Mouse (Mus musculus) mesoderm, embryonic 11.5 days (tissue): ENCODE results near the gene Odf3.

Experiments
- DNase-seq: peaks from one replicate; pipeline ENCODE4 v3.0.0-alpha.2; 2012; ENCODE audit warnings: low read depth, low spot score

The Odf3 gene

GRCm38 (mm10) chr7:140847755-140848580 is at the start of gene Odf3:
Gene Odf3, plus strand, starts transcription at chr7:140847805.
- DNase-seq, result no peak

GRCm38 (mm10) chr7:140798212-140798611 is 49.4 kb upstream of the Odf3 start:
- DNase-seq, result no peak

GRCm38 (mm10) chr7:140802629-140803028 is 45.0 kb upstream of the Odf3 start:
- DNase-seq, result peak; percentile 4

DNA sequence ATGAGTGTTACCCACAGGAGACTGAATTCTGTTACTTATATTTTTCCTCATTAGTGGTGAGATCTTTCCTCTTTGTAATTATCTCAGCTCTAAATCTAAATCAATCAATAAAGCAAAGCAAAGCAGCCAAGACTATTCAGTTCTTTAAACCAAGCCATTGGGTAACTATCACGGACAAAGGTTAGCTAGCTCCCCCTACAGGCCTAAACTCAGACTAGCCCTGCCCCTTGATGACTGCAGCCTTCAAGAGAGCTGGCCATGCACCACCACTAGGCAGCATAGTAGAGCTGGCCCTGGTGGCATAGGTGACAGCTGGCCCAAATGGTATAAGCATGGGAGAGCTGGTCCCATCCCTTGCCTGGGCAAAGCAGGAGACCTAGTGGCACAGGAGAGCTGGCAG is 41.9 kb upstream of the Odf3 start:
- DNase-seq, result peak; percentile 24

DNA sequence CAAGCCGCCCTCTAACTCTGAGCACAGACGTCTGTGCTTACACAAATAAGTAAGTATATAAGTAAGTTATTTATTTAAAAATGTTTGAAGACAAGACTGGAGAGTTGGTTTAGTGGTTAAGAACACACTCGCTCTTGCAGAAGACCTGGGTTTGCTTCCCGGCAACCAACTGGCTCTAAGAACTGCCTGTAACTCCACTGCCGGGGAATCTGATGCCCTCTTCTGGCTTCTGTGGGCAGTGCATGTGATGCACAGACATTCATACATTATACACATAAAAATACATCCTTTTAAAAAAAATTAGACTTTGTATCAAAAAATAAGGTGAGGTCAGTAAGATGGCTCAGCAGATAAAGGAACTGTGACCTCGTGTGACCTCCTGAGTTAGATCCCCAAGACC is 37.1 kb upstream of the Odf3 start:
- no peak for DNase-seq

DNA sequence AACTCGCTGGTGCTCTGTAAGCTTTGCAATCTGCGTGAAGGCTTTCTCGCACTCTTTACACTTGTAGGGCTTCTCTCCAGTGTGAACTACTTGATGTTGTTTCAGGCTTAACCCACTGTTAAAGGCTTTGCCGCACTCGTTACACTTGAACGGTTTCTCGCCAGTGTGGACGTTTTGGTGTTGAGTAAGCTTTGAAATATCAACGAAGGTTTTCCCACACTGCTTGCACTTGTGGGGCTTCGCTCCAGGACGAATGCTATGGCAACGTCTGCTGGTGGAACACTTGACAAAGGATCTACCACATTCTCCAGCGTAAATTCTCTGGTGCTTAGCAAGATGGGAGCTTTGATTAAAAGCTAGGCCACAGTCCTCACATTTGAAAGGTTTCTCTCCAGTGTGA is 35.9 kb upstream of the Odf3 start:
- no peak for DNase-seq

DNA sequence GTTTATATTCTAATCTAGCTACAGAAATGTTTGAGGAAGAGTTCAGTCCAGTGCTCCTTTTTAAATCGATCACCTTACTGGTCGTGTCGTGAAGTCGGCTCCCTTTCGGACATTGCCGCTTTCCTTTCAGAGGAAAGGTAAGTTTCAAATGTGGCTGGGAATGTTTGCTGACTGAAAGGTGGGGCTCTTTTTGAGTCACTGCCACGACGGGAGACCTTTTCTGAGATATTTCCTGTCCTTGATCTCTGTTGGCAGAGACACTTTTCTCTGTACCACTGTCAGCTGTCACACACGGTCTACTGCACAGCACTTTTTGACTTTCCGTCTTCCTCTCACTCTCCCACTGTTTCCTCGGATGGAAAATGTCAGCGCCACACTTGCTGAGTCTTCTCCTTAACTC is 34.8 kb upstream of the Odf3 start:
- no peak for DNase-seq

GRCm38 (mm10) chr7:140820173-140820572 is 27.4 kb upstream of the Odf3 start:
- no peak for DNase-seq

DNA sequence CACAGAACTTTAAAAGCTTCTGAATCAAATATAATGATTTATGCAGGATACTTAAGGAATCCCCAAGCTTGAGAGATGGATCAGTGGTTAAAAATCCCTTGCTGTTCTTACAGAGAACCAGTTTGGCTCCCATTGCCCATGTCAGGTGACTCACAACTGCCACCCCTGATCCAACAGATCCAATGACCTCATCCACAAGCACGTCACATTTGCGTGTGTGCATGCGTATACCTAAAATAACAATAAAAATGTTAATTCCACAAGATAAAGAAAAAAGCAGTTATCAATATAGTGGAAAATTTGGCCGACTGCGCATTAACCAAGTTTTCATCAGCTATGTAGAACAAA is 26.3 kb upstream of the Odf3 start:
- DNase-seq, result no peak

DNA sequence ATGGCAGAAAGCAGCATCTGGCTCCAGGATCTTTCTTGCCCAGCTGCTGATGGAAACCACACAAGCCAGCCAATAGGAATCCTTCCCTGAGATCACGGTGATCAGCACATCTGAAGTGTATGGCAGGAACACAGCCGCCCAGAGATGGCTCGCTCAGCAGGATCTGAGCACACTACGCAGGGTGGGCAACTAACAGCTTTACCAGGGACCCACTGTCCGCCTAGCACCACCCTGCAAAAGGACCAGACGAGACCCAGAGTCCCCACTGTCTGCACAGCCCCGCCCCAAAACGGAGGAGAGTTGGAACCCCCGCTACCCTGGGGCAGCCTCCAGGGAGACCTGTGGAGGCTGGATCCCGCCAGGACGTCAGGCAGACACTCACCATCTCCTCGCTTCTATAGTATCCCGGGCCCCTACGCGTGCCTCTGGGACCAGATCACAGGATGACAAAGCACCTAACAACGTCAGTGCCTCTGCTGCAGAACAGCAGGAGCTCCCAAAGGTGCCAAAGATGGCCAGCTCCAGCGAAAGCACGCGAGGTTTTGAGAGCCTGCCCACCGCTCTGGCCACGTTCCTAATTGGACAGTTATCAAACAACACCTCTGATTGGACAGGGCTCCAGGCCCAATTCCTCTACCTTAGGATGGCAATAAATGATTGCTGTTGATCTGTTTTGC is 25.8 kb upstream of the Odf3 start, which contains the start of gene Zfp941:
TSS of gene Zfp941 (minus strand) at position 526 of the 677 bp plus-strand sequence.
- peak; percentile 74 for DNase-seq

- no peak for DNase-seq
Measured at GRCm38 (mm10) chr7:140822731-140823130, 24.9 kb upstream of the Odf3 start.

GRCm38 (mm10) chr7:140828171-140828881 is 19.3 kb upstream of the Odf3 start:
- DNase-seq, result peak; percentile 43

DNA sequence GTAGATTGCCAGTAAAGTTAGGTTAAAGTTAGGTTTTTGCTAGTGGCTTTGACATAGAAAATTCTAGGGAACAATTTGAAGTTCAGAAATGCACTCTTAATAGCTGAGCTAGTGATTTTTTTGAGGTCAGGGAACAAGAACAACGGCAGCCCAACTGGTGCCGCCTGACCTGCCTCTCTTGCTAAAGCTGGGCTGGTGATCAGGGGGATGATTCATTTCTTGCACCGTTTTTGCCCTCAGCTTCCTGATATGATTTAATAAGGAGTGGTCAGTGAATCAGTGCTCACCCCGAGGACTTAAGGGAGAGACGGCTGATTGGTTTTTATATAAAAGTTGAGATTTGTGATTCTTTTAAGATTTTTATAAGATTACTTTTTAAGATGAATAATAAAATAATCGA is 16.2 kb upstream of the Odf3 start:
- DNase-seq, result no peak

DNA sequence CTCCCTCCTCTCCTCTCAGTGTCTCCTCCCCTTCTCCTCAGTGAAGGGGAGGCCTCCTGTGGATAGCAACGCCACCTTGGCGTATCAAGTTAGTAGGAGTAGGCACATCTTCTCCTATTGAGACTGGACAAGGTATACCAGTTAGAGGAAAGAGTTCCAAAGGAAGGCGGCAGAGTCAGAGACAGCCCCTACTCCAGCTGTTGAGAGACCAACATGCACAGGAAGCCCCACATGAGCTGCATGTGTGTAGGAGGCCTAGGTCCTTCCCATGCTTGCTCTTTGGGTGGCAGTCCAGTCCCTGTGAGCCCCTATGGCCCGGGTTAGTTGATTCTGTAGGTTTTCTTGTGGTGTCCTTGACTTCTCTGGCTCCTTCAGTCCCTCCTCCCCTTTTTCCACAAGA is 14.3 kb upstream of the Odf3 start:
- DNase-seq, result no peak

DNA sequence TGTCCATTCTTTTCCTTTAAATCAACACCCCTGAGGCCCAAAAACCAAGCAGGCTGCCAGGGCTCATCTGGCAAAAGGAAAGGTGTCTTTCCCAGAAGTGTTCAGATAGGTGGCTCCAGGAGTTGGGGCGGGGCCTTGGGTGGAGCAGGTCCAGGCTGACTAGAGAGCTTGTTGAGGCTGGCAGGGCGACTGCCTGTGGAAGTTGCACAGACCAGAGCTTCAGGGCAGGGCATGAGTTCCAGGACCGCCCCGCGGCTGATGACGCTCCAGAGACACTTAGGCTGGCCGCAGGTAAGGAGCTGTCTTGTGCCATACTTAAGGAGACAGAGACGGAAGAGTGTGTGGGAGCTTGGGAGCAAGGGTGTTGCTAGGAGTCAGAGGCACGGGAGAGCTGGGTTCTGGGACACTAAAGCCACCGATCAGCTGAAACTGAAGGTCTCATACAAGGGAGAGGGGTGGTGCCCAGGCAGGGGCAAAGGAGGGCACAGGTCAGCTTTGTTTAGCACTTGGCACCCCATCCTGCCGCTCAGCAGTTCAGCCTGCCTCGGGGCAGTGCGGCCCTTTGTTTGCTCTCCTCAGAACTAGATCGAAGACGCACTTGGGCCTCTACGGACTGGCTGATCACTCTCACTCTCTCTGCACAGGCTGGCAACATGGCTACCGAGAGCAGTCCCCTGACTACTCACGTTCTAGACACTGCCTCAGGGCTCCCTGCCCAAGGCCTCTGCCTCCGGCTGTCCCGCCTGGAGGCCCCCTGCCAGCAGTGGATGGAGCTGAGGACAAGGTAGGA is 12.4 kb upstream of the Odf3 start, which contains the start of gene Urah:
TSS of gene Urah (plus strand) at position 51 of the 790 bp plus-strand sequence.
- DNase-seq, result no peak

GRCm38 (mm10) chr7:140835758-140836087 is 11.9 kb upstream of the Odf3 start:
- DNase-seq, result no peak

GRCm38 (mm10) chr7:140836243-140837115 is 11.1 kb upstream of the Odf3 start:
- no peak for DNase-seq

DNA sequence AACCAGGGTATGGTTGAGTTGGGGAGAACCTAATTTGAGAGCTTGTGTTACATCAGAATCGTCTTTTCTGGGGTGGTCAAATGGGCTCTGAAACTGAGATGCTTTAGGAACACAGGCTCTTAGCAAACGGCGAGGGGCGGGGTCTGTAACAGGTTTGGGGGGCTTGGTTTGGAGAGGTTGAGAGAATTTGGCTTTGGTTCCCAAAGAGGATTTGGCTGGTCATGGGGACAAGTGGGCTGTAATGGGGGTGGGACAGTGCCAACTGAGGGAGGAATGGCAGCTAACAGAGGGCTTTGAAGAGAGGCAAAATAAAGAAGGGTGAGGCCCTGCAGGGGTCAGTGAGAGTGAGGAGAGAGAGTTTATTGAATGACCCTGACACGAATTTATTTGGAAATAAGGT is 8.0 kb upstream of the Odf3 start:
- DNase-seq, result no peak

- DNase-seq, result no peak
Measured at GRCm38 (mm10) chr7:140840750-140841735, 6.6 kb upstream of the Odf3 start.

GRCm38 (mm10) chr7:140843806-140844205 is 3.8 kb upstream of the Odf3 start:
- DNase-seq, result no peak
